Mouse (Mus musculus) limb, embryonic 12.5 days (tissue): ENCODE data around the gene Lgals4. TPM values are rescaled to one million over a fixed set of nuclear protein-coding genes. Genes with fewer than 3 reads are reported as not detected.

ENCODE experiments used
- ATAC-seq: fragments of 200-750 bp; cut with Nextera tagmentation; 2 replicates; pipeline ENCODE4 v1.8.0; 2017; ENCODE audit warnings: low read depth, moderate TSS enrichment; ENCODE audit not compliant: insufficient number of reproducible peaks, insufficient read depth, low FRiP score, low TSS enrichment
- H3K27ac ChIP-seq: fragments of 300-500 bp; sonication (generic); 2 replicates; pipeline ENCODE4 v1.5.1; 2016; ENCODE audit warnings: mild to moderate bottlenecking, moderate library complexity
- H3K27me3 ChIP-seq: fragments of 300-500 bp; sonication (generic); 2 replicates; pipeline ENCODE4 v1.6.1; 2016; ENCODE audit warnings: mild to moderate bottlenecking, moderate library complexity
- H3K36me3 ChIP-seq: fragments of 300-500 bp; sonication (generic); 2 replicates; pipeline ENCODE4 v1.6.1; 2016; ENCODE audit warnings: mild to moderate bottlenecking, moderate library complexity
- H3K4me1 ChIP-seq: fragments of 300-500 bp; sonication (generic); replicated peaks from 2 replicates; pipeline ENCODE4 v1.6.1; 2016
- H3K4me2 ChIP-seq: fragments of 300-500 bp; sonication (generic); 2 replicates; pipeline ENCODE4 v1.6.1; 2016; ENCODE audit warnings: mild to moderate bottlenecking, moderate library complexity
- H3K4me3 ChIP-seq: fragments of 300-500 bp; sonication (generic); replicated peaks from 2 replicates; pipeline ENCODE4 v1.5.1; 2016; ENCODE audit warnings: mild to moderate bottlenecking
- H3K9ac ChIP-seq: fragments of 300-500 bp; sonication (generic); replicated peaks from 2 replicates; pipeline ENCODE4 v1.6.1; 2016; ENCODE audit warnings: mild to moderate bottlenecking, moderate library complexity
- H3K9me3 ChIP-seq: fragments of 300-500 bp; sonication (generic); 2 replicates; pipeline ENCODE4 v1.6.1; 2016; ENCODE audit warnings: mild to moderate bottlenecking, moderate library complexity
- WGBS: fragments of 180-500 bp; shearing (Covaris S2); methylation state at CpG from one replicate; pipeline ENCODE4 v1.1.7; 2016; 5-methylcytosine and 5-hydroxymethylcytosine counted together
- polyA plus RNA-seq: library from polyadenylated mRNA; unstranded; fragments of >200 nt; fragmentation: Nextera tagmentation; extraction: Ambion mirVana; gene quantifications from 2 replicates; pipeline ENCODE4 v1.2.1, GENCODE M21; 2016

Lgals4 gene
- polyA plus RNA-seq, 1 experiment from 2014 or later, result 4.9 TPM

GRCm38 (mm10) chr7:28886486-28886885 lies 52.8 kb downstream of the Lgals4 start:
- no peak overlapping the region for H3K4me2 ChIP-seq
- no peak overlapping the region for H3K4me3 ChIP-seq
- H3K9ac ChIP-seq, result no peak overlapping the region
- peaks cover 15% of the 10 kb centered on the region for H3K4me1 ChIP-seq
- H3K36me3 ChIP-seq, result peaks cover 9% of the 10 kb centered on the region
- H3K27me3 ChIP-seq, result peaks cover 59% of the 10 kb centered on the region
- 20% methylated on average over 14 of the region's 14 CpGs for WGBS
- peak; percentile 23; the same call in 1 of the 2 replicates for ATAC-seq
- H3K9me3 ChIP-seq, result no peaks in the 10 kb centered on the region
- no peak overlapping the region for H3K27ac ChIP-seq

- peaks cover 29% of the 10 kb centered on the region for H3K36me3 ChIP-seq
- 3% methylated on average over 27 of the region's 27 CpGs for WGBS
- peaks cover 14% of the 10 kb centered on the region for H3K4me1 ChIP-seq
- no peaks in the 10 kb centered on the region for H3K9me3 ChIP-seq
- peak overlapping the region; percentile 40 for H3K9ac ChIP-seq
- H3K4me2 ChIP-seq, result peak overlapping the region; percentile 67
- H3K27ac ChIP-seq, result no peak overlapping the region
- H3K27me3 ChIP-seq, result peaks cover 61% of the 10 kb centered on the region
- H3K4me3 ChIP-seq, result peak overlapping the region; percentile 43
- ATAC-seq, result 0 out of 2 replicates have a peak, but pooled peaks have one; percentile 6
Observed at GRCm38 (mm10) chr7:28888701-28889161, 55.1 kb downstream of the Lgals4 start.

Other genes with a start within 250 kb of the Lgals4 start
- 30.5 and 36.0 TPM in 2 replicates for gene Samd4b, start 235.7 kb upstream of the Lgals4 start, polyA plus RNA-seq
- gene Pak4, start 235.7 kb upstream of the Lgals4 start, polyA plus RNA-seq, result 42.4 and 44.1 TPM in 2 replicates
- not detected in 2 replicates for gene Acp7, start 202.5 kb upstream of the Lgals4 start, polyA plus RNA-seq
- gene Fbxo27, start 141.0 kb upstream of the Lgals4 start, polyA plus RNA-seq, result 4.9 and 6.4 TPM in 2 replicates
- 24.0 TPM in 2 replicates for gene Fbxo17, start 117.0 kb upstream of the Lgals4 start, polyA plus RNA-seq
- 125 and 131 TPM in 2 replicates for gene Mrps12, start 92.0 kb upstream of the Lgals4 start, polyA plus RNA-seq
- 32.4 and 33.1 TPM in 2 replicates for gene Sars2, start 91.9 kb upstream of the Lgals4 start, polyA plus RNA-seq
- 0.24 TPM in 1 of 2 replicates, not detected in the other for gene Ccer2, start 77.7 kb upstream of the Lgals4 start, polyA plus RNA-seq
- gene Sirt2, start 67.1 kb upstream of the Lgals4 start, polyA plus RNA-seq, result 70.8 and 76.9 TPM in 2 replicates
- gene Nfkbib, start 66.3 kb upstream of the Lgals4 start, polyA plus RNA-seq, result 37.4 and 40.8 TPM in 2 replicates
- gene Rinl, start 44.9 kb upstream of the Lgals4 start, polyA plus RNA-seq, result 2.3 and 3.1 TPM in 2 replicates
- gene Hnrnpl, start 25.3 kb upstream of the Lgals4 start, polyA plus RNA-seq, result 347 and 425 TPM in 2 replicates
- 111 and 114 TPM in 2 replicates for gene Ech1, start 8.6 kb upstream of the Lgals4 start, polyA plus RNA-seq
- gene Lgals7, start 30.0 kb downstream of the Lgals4 start, polyA plus RNA-seq, result 3.4 and 4.8 TPM in 2 replicates
- gene Capn12, start 47.6 kb downstream of the Lgals4 start, polyA plus RNA-seq, result 0.26 and 0.29 TPM in 2 replicates
- gene Actn4, start 128.5 kb downstream of the Lgals4 start, polyA plus RNA-seq, result 269 and 283 TPM in 2 replicates
- gene Eif3k, start 148.0 kb downstream of the Lgals4 start, polyA plus RNA-seq, result 438 and 440 TPM in 2 replicates
- gene Map4k1, start 148.2 kb downstream of the Lgals4 start, polyA plus RNA-seq, result 10.9 and 11.9 TPM in 2 replicates